Mouse (Mus musculus): ENCODE results near the gene Phf1. TPM values are rescaled to one million over a fixed set of nuclear protein-coding genes. Genes with fewer than 3 reads are reported as not detected.

Phf1 gene
- polyA plus RNA-seq, 1 experiment from 2014 or later, result 1.8 TPM

GRCm38 (mm10) chr17:26951952-26952877 lies 19.4 kb downstream of the Phf1 start:
- H3K4me3 ChIP-seq (replicated peaks), result peak overlapping the region; percentile 36
- H3K27ac ChIP-seq (replicated peaks), result no peak overlapping the region
- peaks cover 93% of the 10 kb centered on the region for H3K4me1 ChIP-seq (replicated peaks)
- H3K27me3 ChIP-seq, result peaks cover 50% of the 10 kb centered on the region
- H3K4me2 ChIP-seq, result peak overlapping the region; percentile 65
- peak overlapping the region; percentile 43; the same call in 1 of the 2 replicates for H3K9ac ChIP-seq
- no peaks in the 10 kb centered on the region for H3K36me3 ChIP-seq (replicated peaks)
- 9% methylated on average over 23 of the region's 23 CpGs for whole genome bisulfite sequencing (ENCODE audit: insufficient replicate concordance)
- no peak for ATAC-seq (ENCODE audit: insufficient read depth)
- no peaks in the 10 kb centered on the region for H3K9me3 ChIP-seq (replicated peaks)

GRCm38 (mm10) chr17:26953201-26953600 lies 20.3 kb downstream of the Phf1 start:
- H3K4me3 ChIP-seq (replicated peaks), result no peak overlapping the region
- peaks cover 45% of the 10 kb centered on the region for H3K27me3 ChIP-seq
- no peak overlapping the region for H3K27ac ChIP-seq (replicated peaks)
- no peak overlapping the region for H3K4me2 ChIP-seq
- no peak for ATAC-seq (ENCODE audit: insufficient read depth)
- H3K4me1 ChIP-seq (replicated peaks), result peaks cover 94% of the 10 kb centered on the region
- H3K9ac ChIP-seq, result no peak overlapping the region
- H3K9me3 ChIP-seq (replicated peaks), result no peaks in the 10 kb centered on the region
- WGBS (ENCODE audit: insufficient replicate concordance), result 54% methylated on average over 6 of the region's 6 CpGs
- no peaks in the 10 kb centered on the region for H3K36me3 ChIP-seq (replicated peaks)

- H3K4me2 ChIP-seq, result no peak overlapping the region
- no peak overlapping the region for H3K27ac ChIP-seq (replicated peaks)
- no peaks in the 10 kb centered on the region for H3K9me3 ChIP-seq (replicated peaks)
- H3K9ac ChIP-seq, result no peak overlapping the region
- peaks cover 43% of the 10 kb centered on the region for H3K27me3 ChIP-seq
- no peak overlapping the region for H3K4me3 ChIP-seq (replicated peaks)
- 39% methylated on average over 16 of the region's 16 CpGs for WGBS (ENCODE audit: insufficient replicate concordance)
- peaks cover 94% of the 10 kb centered on the region for H3K4me1 ChIP-seq (replicated peaks)
- H3K36me3 ChIP-seq (replicated peaks), result no peaks in the 10 kb centered on the region
- no peak for ATAC-seq (ENCODE audit: insufficient read depth)
Measured at GRCm38 (mm10) chr17:26953726-26954125, 20.9 kb downstream of the Phf1 start.

GRCm38 (mm10) chr17:26956309-26956708 lies 23.5 kb downstream of the Phf1 start:
- Histone ChIP-seq H3K36me3 (replicated peaks) (no peaks in the 10 kb centered on the region), H3K4me2 (peak overlapping the region; percentile 74), H3K27me3 (peaks cover 25% of the 10 kb centered on the region), H3K4me3 (replicated peaks) (peak overlapping the region; percentile 43), H3K27ac (replicated peaks) (peak overlapping the region; percentile 89), H3K4me1 (replicated peaks) (peaks cover 80% of the 10 kb centered on the region), H3K9me3 (replicated peaks) (no peaks in the 10 kb centered on the region), H3K9ac (peak overlapping the region; percentile 53)
- WGBS (ENCODE audit: insufficient replicate concordance), result 47% methylated on average over 5 of the region's 5 CpGs
- ATAC-seq (ENCODE audit: insufficient read depth), result no peak

GRCm38 (mm10) chr17:26956895-26957294 lies 24.0 kb downstream of the Phf1 start:
- 21% methylated on average over 18 of the region's 18 CpGs for WGBS (ENCODE audit: insufficient replicate concordance)
- Histone ChIP-seq H3K27me3 (peaks cover 19% of the 10 kb centered on the region), H3K9me3 (replicated peaks) (no peaks in the 10 kb centered on the region), H3K36me3 (replicated peaks) (no peaks in the 10 kb centered on the region), H3K9ac (peak overlapping the region; percentile 53), H3K4me3 (replicated peaks) (peak overlapping the region; percentile 43), H3K27ac (replicated peaks) (peak overlapping the region; percentile 89), H3K4me2 (peak overlapping the region; percentile 74), H3K4me1 (replicated peaks) (peaks cover 74% of the 10 kb centered on the region)
- peak; percentile 84 for ATAC-seq (ENCODE audit: insufficient read depth)

- Histone ChIP-seq H3K9me3 (replicated peaks) (no peaks in the 10 kb centered on the region), H3K4me2 (peak overlapping the region; percentile 74), H3K4me1 (replicated peaks) (peaks cover 64% of the 10 kb centered on the region), H3K36me3 (replicated peaks) (no peaks in the 10 kb centered on the region), H3K9ac (no peak overlapping the region), H3K27ac (replicated peaks) (peak overlapping the region; percentile 89; the same call in 1 of the 2 replicates), H3K27me3 (peaks cover 9% of the 10 kb centered on the region), H3K4me3 (replicated peaks) (no peak overlapping the region)
- WGBS (ENCODE audit: insufficient replicate concordance), result 91% methylated on average over 5 of the region's 5 CpGs
- ATAC-seq (ENCODE audit: insufficient read depth), result no peak
Measured at GRCm38 (mm10) chr17:26957872-26958271, 25.0 kb downstream of the Phf1 start.

- Histone ChIP-seq H3K9me3 (replicated peaks) (no peaks in the 10 kb centered on the region), H3K4me2 (no peak overlapping the region), H3K4me1 (replicated peaks) (peaks cover 54% of the 10 kb centered on the region), H3K4me3 (replicated peaks) (no peak overlapping the region), H3K27me3 (peaks cover 2% of the 10 kb centered on the region; the same call in 1 of the 2 replicates), H3K36me3 (replicated peaks) (no peaks in the 10 kb centered on the region), H3K9ac (no peak overlapping the region), H3K27ac (replicated peaks) (peak overlapping the region; percentile 16; the same call in 1 of the 2 replicates)
- ATAC-seq (ENCODE audit: insufficient read depth), result no peak
- 59% methylated on average over 5 of the region's 5 CpGs for WGBS (ENCODE audit: insufficient replicate concordance)
Measured at GRCm38 (mm10) chr17:26958880-26959279, 26.0 kb downstream of the Phf1 start.

GRCm38 (mm10) chr17:26959815-26960214 lies 27.0 kb downstream of the Phf1 start:
- no peaks in the 10 kb centered on the region for H3K27me3 ChIP-seq
- no peak overlapping the region for H3K9ac ChIP-seq
- H3K9me3 ChIP-seq (replicated peaks), result no peaks in the 10 kb centered on the region
- no peak overlapping the region for H3K4me3 ChIP-seq (replicated peaks)
- no peaks in the 10 kb centered on the region for H3K36me3 ChIP-seq (replicated peaks)
- 85% methylated on average over 4 of the region's 4 CpGs for WGBS (ENCODE audit: insufficient replicate concordance)
- peaks cover 46% of the 10 kb centered on the region for H3K4me1 ChIP-seq (replicated peaks)
- no peak overlapping the region for H3K4me2 ChIP-seq
- H3K27ac ChIP-seq (replicated peaks), result no peak overlapping the region
- ATAC-seq (ENCODE audit: insufficient read depth), result no peak

GRCm38 (mm10) chr17:26961572-26962240 lies 28.9 kb downstream of the Phf1 start:
- H3K36me3 ChIP-seq (replicated peaks), result no peaks in the 10 kb centered on the region
- H3K27ac ChIP-seq (replicated peaks), result no peak overlapping the region
- H3K4me3 ChIP-seq (replicated peaks), result no peak overlapping the region
- H3K4me1 ChIP-seq (replicated peaks), result peaks cover 27% of the 10 kb centered on the region
- no peak overlapping the region for H3K4me2 ChIP-seq
- WGBS (ENCODE audit: insufficient replicate concordance), result 89% methylated on average over 21 of the region's 21 CpGs
- no peak for ATAC-seq (ENCODE audit: insufficient read depth)
- H3K27me3 ChIP-seq, result no peaks in the 10 kb centered on the region
- H3K9ac ChIP-seq, result no peak overlapping the region
- no peaks in the 10 kb centered on the region for H3K9me3 ChIP-seq (replicated peaks)

GRCm38 (mm10) chr17:26966993-26967392 lies 34.1 kb downstream of the Phf1 start:
- no peak overlapping the region for H3K4me2 ChIP-seq
- no peaks in the 10 kb centered on the region for H3K27me3 ChIP-seq
- ATAC-seq (ENCODE audit: insufficient read depth), result no peak
- H3K4me3 ChIP-seq (replicated peaks), result no peak overlapping the region
- 86% methylated on average over 11 of the region's 11 CpGs for WGBS (ENCODE audit: insufficient replicate concordance)
- no peaks in the 10 kb centered on the region for H3K36me3 ChIP-seq (replicated peaks)
- no peak overlapping the region for H3K27ac ChIP-seq (replicated peaks)
- H3K9ac ChIP-seq, result no peak overlapping the region
- peaks cover 16% of the 10 kb centered on the region for H3K4me1 ChIP-seq (replicated peaks)
- no peaks in the 10 kb centered on the region for H3K9me3 ChIP-seq (replicated peaks)

GRCm38 (mm10) chr17:26967477-26967876 lies 34.6 kb downstream of the Phf1 start:
- Histone ChIP-seq H3K36me3 (replicated peaks) (no peaks in the 10 kb centered on the region), H3K4me3 (replicated peaks) (no peak overlapping the region), H3K9ac (no peak overlapping the region), H3K27me3 (no peaks in the 10 kb centered on the region), H3K4me2 (no peak overlapping the region), H3K4me1 (replicated peaks) (peaks cover 21% of the 10 kb centered on the region), H3K27ac (replicated peaks) (no peak overlapping the region), H3K9me3 (replicated peaks) (no peaks in the 10 kb centered on the region)
- ATAC-seq (ENCODE audit: insufficient read depth), result no peak
- WGBS (ENCODE audit: insufficient replicate concordance), result 78% methylated on average over 6 of the region's 6 CpGs
